ENCODE assay signal across 8 mouse cellular contexts in the genomic region with DNA sequence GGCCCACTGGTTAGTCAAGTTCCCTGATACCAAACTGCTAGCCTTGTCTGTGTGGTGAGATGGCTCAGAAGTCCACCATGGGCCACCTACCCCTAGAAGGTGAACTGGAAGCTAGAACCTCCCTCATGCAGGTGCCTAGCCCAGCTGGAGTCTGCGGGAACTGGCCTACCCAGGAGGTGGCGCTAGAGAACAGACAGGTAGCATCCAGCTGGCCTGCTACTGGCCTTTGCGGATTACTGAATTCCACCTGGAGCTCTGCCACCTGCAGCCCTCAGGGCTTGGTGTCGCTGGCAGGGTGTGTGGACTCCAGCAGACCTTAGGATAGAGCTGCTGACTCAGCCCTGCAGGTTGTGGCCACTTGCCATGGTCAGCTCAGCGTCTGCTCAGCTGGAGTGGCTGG.
DNase-seq lines count a peak whose midpoint lies in the region; ATAC-seq and TF ChIP-seq lines count a peak whose summit lies in the region.

No protein-coding gene starts in this region.

- H3K9ac ChIP-seq in hindbrain, embryonic 16.5 days (ENCODE audit: low read depth, low read length): no peak overlapping the region
- no peak overlapping the region for H3K9ac ChIP-seq in kidney, postnatal 0 days (ENCODE audit: low read depth, low read length)

- no peaks in the 10 kb centered on the region for H3K9me3 ChIP-seq in hindbrain, embryonic 10.5 days
- H3K9me3 ChIP-seq in hindbrain, embryonic 16.5 days (ENCODE audit: control insufficient read depth, low read length): no peaks in the 10 kb centered on the region
- H3K9me3 ChIP-seq in kidney, postnatal 0 days (replicated peaks; ENCODE audit: low read length): no peaks in the 10 kb centered on the region

- no peaks in the 10 kb centered on the region for H3K36me3 ChIP-seq in hindbrain, embryonic 10.5 days
- H3K36me3 ChIP-seq in hindbrain, embryonic 16.5 days (ENCODE audit: control insufficient read depth, insufficient read depth, low read length): no peaks in the 10 kb centered on the region
- no peaks in the 10 kb centered on the region for H3K36me3 ChIP-seq in kidney, postnatal 0 days (ENCODE audit: insufficient read depth, low read length)

- H3K4me1 ChIP-seq in hindbrain, embryonic 10.5 days (replicated peaks): peaks cover 7% of the 10 kb centered on the region
- peaks cover 9% of the 10 kb centered on the region for H3K4me1 ChIP-seq in hindbrain, embryonic 16.5 days (ENCODE audit: control insufficient read depth, insufficient read depth, low read depth, low read length)
- no peaks in the 10 kb centered on the region for H3K4me1 ChIP-seq in kidney, postnatal 0 days (replicated peaks; ENCODE audit: insufficient read depth, low read length)

- 19% methylated on average over 5 of the region's 5 CpGs for WGBS in hindbrain, embryonic 10.5 days
- WGBS in hindbrain, embryonic 16.5 days: 30% methylated on average over 5 of the region's 5 CpGs
- WGBS in kidney, postnatal 0 days: 19% methylated on average over 5 of the region's 5 CpGs

- H3K27me3 ChIP-seq in hindbrain, embryonic 10.5 days (ENCODE audit: insufficient read depth, poor library complexity, severe bottlenecking): no peaks in the 10 kb centered on the region
- no peaks in the 10 kb centered on the region for H3K27me3 ChIP-seq in hindbrain, embryonic 16.5 days (replicated peaks; ENCODE audit: control insufficient read depth, insufficient read depth, low read length)
- H3K27me3 ChIP-seq in kidney, postnatal 0 days (ENCODE audit: insufficient read depth, low read length): no peaks in the 10 kb centered on the region

- H3K4me3 ChIP-seq in hindbrain, embryonic 10.5 days: no peak overlapping the region
- no peak overlapping the region for H3K4me3 ChIP-seq in hindbrain, embryonic 16.5 days (ENCODE audit: low read length)
- H3K4me3 ChIP-seq in kidney, postnatal 0 days (replicated peaks; ENCODE audit: low read depth, low read length): no peak overlapping the region

- no peak overlapping the region for H3K27ac ChIP-seq in hindbrain, embryonic 10.5 days
- H3K27ac ChIP-seq in hindbrain, embryonic 16.5 days (ENCODE audit: low read depth, low read length): no peak overlapping the region
- H3K27ac ChIP-seq in kidney, postnatal 0 days: no peak overlapping the region

- TF ChIP-seq CTCF in kidney, postnatal 0 days (IDR thresholded peaks at IDR 0.05; ENCODE audit: low read depth): peak; percentile 66

- peak; percentile 13 for DNase-seq in hindbrain, embryonic 10.5 days (ENCODE audit: low spot score)
- peak; percentile 45 for DNase-seq in urinary bladder, postnatal 14 days (ENCODE audit: low spot score)
- no peak for DNase-seq in urinary bladder, adult 2 months (ENCODE audit: low spot score)
- peak; percentile 61 for DNase-seq in embryo, embryonic 10 days (ENCODE audit: low spot score)
- peak; percentile 27 for DNase-seq in kidney, postnatal 0 days (ENCODE audit: low spot score)
- peak; percentile 41 for DNase-seq in retina, postnatal 7 days (ENCODE audit: low read depth, low spot score)
- DNase-seq in left cerebral cortex, adult 11 months (ENCODE audit: low spot score): no peak

- H3K4me2 ChIP-seq in hindbrain, embryonic 16.5 days (ENCODE audit: low read length): no peak overlapping the region
- no peak overlapping the region for H3K4me2 ChIP-seq in kidney, postnatal 0 days (ENCODE audit: low read length)

- no peak for ATAC-seq in hindbrain, embryonic 16.5 days
- no peak for ATAC-seq in kidney, postnatal 0 days (replicated peaks; ENCODE audit: low FRiP score, low read depth)

Comparison
In these comparisons a context has a peak if more than half of its experiments do, and no peak if none do; other contexts are left out.
1. DNase-seq: peak in hindbrain, embryonic 10.5 days (single experiment), urinary bladder, postnatal 14 days (single experiment), embryo, embryonic 10 days (single experiment), kidney, postnatal 0 days (single experiment) and retina, postnatal 7 days (single experiment); none in urinary bladder, adult 2 months (single experiment) and left cerebral cortex, adult 11 months (single experiment).